Mouse (Mus musculus) 416B (cell line): Measurements from ENCODE around the gene Arhgef10l.

Experiments
- DNase-seq: peaks from one replicate; pipeline ENCODE4 v3.0.0; 2011; ENCODE audit warnings: low read depth

The Arhgef10l gene

DNA sequence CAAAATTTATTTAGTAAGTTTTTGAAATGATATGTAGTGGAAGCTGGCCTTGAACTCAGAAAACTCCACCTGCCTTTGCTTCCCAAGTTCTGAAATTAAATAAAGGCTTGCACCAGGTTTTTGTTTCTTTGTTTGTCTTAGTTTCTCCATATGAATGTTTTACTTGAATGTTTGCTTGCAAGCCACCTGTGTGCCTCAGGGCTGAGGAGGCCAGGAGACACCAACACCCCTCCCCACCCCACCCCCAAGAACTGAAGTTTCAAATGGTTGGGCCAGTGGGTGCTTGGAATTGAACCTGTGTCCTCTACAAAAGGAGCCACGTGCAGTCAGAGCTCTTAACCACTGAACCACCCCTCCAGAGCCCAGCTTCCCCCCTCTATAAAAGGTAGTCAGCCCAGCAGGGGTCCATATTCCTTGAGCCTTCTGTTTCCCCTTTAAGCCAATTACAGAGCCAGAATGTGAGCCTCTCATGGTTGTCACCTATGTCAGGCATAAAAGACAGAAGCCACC lies 28.8 kb upstream of the Arhgef10l start:
- DNase-seq, result no peak

- peak; percentile 93 for DNase-seq
Measured at GRCm38 (mm10) chr4:140693513-140693912, 27.7 kb upstream of the Arhgef10l start.

- no peak for DNase-seq
Measured at GRCm38 (mm10) chr4:140691481-140691880, 25.7 kb upstream of the Arhgef10l start.

DNA sequence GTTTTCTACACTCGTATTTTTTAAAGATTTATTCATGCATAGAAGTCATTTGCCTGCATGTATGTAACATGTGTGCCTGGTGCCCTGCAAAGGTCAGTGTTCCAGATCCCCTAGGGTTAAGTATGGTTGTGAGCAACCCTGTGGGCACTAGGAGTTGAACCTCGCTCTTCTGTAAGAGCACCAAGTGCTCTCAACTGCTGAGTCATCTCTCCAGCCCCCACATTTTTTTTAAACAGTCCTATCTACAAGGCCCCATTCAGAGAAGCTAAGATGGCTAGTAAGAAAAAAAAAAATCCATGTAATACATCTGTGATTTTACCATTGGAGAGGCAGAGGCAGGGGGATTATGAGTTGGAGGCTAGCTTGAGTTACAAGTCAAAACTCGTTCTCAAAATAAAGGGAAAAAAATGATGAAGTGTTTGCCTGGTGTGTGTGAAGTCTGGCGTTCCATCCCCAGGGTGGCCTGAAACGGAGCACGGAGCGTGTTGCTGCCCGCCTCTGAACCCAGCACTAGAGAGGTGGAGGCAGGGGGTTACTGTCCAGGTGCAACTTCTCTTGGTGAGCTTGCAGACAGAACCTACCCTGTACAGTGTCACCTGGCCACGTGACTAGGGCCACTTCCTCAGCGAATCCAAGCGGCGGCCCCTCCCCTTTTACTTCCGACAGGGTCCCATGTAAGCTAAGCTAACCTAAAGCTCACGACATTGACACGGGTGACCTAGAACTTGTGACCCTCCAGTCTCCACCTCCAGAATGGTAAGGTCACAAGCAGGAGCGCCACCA lies 24.3 kb upstream of the Arhgef10l start:
- DNase-seq, result peak; percentile 68

DNA sequence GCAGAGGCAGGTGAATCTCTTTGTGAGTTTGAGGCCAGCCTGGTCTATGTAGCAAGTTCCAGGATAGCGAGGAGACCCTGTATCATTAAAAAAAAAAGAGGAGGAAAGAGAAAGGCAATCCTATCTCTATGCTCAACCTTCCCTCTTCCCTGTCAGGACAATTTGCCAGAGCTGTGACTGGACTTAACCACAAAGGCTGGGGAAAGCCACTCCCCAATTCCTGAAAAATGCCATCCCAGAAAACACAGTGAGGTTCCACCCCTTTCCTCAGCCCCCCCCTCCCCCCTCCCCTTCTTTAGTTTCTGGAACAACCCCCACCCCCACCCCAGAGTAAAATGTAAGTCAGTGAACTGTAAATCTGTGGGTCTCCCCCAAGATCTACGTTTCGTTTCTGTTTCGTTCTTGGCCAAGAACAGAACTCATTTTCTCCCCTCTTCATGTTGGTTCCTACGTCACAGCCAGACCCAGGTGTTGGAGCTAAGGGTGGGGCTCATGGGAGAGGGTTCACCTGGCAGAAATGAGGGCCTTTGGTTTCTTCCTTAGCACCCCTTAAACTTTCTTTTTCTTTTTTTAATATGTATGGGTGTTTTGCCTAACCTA lies 23.1 kb upstream of the Arhgef10l start:
- no peak for DNase-seq

DNA sequence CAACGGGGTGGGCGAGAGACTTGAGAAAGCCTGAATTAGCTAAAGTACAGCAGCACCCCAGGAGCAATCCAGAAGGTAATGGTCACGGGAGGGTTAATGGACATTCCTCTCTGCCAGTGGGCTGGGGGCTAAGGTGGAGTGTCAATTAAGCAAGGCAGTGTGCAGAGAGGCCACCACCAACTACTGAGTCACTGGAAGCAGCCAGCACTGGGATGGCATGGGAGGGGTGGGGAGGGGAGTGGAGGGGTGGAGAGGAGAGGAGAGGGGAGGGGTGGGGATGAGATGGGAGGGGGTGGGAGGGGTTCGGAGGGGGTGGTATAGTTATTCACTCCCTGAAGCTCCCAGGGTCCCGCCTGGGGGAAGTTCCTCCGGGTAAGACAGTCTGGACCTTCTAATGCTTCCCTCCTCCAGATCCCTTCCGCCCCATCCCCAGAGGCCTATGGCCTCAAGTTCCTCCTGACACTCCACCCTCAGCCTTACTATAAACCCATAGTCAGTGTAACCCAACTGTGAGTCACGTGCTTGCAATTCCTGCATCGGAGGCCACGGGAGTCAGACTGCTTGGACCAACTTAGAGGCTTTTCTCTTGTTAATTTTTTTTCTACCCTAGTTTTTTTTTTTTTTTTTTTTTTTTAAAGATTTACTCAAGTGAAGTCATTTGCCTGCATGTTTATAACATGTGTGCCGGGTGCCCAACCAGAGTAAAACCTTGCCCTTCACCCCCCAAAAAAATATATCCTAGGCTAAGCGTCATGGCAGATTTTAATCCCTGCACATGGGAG lies 22.4 kb upstream of the Arhgef10l start:
- no peak for DNase-seq

- DNase-seq, result no peak
Measured at GRCm38 (mm10) chr4:140684881-140685303, 19.1 kb upstream of the Arhgef10l start.

DNA sequence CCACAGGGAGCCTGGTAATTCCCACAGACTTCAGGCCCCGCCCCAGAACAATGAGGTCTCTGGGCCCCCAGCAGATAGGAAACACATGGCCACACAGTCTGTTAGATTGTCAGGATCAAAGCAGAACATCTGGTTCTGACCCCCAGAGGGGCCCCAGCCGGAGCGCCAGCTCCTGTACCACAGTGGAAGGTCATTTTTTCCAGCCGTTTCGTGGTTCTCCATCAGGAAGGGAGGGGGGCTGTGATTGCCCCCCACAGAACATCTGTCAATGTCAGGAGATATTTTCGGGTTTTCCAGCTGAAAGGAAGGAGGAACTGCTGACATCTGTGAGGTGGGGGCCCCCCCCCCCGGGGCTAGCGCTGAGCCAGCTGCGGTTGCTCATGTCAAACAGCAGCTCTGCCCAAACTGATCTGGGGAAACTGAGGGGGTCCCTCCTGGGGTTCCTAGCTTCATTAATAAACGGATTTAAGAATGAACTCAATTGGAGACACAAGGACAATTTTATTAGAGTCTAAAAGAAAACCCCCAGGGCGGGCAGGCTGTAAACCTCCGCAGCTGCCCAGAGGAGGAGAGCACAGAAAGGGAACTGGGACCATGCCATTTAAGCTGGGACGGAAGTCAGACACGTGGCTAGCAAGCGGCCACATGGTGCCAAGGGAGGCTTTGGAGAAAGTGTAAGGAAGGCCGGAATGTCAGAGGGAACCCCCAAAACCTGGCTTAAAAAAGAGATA lies 18.5 kb upstream of the Arhgef10l start:
- DNase-seq, result peak; percentile 94

DNA sequence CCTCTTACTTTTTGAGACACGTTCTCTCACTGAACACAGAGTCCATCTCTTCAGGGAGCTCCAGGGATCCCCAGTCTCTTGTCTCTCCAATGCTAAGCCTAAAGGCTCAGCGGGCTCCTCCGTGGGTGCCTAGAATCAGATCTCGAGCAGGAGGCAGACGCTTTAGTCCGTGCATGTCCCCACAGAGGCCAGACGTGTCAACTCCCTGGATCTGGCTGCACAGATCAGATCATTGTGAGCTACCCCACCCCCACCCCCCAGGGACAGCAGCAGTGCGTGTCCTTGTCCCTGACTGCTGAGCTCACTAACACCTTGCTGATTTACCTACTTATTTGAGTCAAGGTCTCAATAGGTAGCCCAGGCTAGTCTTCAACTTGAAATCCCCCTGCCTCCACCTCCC lies 17.8 kb upstream of the Arhgef10l start:
- peak; percentile 22 for DNase-seq

- DNase-seq, result peak; percentile 60
Measured at GRCm38 (mm10) chr4:140680731-140681397, 15.1 kb upstream of the Arhgef10l start.

- peak; percentile 93 for DNase-seq
Measured at GRCm38 (mm10) chr4:140679723-140680380, 14.0 kb upstream of the Arhgef10l start.

- peak; percentile 61 for DNase-seq
Measured at GRCm38 (mm10) chr4:140679038-140679437, 13.2 kb upstream of the Arhgef10l start.

- peak; percentile 87 for DNase-seq
Measured at GRCm38 (mm10) chr4:140674345-140674926, 8.6 kb upstream of the Arhgef10l start.

GRCm38 (mm10) chr4:140673527-140674264 lies 7.9 kb upstream of the Arhgef10l start:
- DNase-seq, result no peak

DNA sequence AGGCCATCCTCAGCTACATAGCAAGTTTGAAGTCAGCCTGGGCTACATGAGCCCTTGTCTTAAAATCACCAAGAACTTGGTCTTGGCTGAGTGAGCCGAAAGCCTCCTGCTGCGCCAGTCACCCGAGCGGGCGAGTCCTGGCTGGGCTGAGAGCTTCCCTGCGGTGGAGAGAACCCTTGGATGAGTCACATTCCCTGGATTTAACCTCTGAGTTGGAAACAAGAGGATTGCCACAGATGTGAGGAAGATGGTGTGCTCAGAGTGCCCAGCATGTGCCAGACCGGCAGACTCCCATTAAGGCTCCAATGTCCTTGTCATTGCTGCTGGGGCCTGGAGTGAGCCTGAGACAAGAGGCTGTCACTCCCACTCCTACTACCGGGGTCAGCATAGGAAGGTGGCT lies 2.0 kb upstream of the Arhgef10l start:
- no peak for DNase-seq

DNA sequence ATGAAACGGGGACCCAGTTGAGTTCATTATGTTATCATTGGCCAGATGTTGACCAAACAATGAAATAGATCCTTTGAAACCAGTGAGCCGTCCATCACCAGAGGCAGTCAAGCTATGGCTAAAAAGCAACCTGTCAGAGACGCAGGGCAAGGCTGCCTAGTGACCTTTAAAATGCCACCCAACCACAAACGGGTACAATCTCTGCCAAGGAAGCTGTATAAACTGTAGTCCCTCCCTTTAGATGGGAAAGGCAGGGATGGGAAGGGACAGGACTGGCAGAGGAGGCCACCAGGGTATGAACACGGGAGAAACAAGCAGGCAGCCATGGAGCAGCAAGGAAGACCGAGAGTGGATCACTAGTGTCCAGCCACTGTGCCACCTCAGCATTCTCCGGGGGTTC lies 759 bp downstream of the Arhgef10l start:
- no peak for DNase-seq

GRCm38 (mm10) chr4:140662882-140663585 lies 2.8 kb downstream of the Arhgef10l start:
- no peak for DNase-seq

DNA sequence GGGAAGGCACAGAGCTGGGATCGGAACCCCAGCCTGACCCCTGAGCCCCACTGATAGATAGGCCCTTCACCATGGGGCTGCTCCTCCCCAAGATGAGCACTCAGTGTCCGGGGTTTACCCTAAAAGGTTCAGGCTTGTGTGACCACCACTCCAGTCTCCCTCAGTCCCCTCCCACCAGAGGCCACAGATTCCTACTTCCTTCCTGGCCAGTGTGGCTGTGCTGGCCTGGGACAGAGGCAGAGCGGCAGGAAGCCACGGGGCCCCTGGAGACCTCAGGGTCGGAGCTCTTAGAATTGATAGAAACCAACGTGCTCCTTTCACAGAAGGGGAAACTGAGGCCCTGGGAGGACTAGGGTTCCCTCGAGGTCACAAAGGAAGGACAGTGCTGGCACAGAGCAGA lies 3.4 kb downstream of the Arhgef10l start:
- peak; percentile 85 for DNase-seq

DNA sequence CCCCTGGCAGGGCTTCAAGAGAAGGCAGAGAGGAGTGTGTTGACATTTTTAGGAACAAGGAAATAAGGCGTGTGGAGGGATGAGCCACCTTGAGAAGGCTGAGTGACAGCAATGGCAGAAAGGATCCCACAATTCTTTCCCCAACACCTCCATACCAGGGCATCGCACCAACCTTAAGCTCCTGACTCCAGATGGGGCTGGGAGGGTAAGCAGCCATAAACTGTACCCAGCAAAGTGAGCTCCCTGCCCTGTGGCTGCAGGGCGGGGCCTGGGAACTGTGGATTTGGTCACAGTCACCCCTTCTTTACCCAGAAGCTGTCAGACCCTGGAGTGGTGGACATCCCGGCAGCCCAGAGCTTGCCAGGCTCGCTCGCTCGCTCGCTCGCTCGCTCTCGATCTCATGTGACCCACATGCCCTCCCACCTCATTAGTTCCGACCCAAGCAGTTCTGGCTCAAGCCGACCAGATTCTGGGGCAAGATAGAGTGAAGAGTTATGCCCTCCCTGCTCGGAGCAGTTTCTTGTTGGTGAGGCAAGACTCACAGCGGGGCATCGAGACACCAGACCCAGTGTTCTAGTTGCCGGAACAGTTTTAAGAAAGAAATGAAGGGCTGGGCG lies 4.3 kb downstream of the Arhgef10l start:
- peak; percentile 80 for DNase-seq
